Mouse (Mus musculus) stomach, postnatal 0 days (tissue): ENCODE results near the gene Irgq.

Experiments used
- CTCF ChIP-seq: IDR thresholded peaks from 2 replicates; pipeline ENCODE4 v1.5.1; 2016; ENCODE audit warnings: antibody characterized with exemption, low read depth, mild to moderate bottlenecking, moderate library complexity
- EP300 ChIP-seq: optimal IDR thresholded peaks from 2 replicates; pipeline ENCODE3; 2016; ENCODE audit warnings: antibody characterized with exemption

DNA sequence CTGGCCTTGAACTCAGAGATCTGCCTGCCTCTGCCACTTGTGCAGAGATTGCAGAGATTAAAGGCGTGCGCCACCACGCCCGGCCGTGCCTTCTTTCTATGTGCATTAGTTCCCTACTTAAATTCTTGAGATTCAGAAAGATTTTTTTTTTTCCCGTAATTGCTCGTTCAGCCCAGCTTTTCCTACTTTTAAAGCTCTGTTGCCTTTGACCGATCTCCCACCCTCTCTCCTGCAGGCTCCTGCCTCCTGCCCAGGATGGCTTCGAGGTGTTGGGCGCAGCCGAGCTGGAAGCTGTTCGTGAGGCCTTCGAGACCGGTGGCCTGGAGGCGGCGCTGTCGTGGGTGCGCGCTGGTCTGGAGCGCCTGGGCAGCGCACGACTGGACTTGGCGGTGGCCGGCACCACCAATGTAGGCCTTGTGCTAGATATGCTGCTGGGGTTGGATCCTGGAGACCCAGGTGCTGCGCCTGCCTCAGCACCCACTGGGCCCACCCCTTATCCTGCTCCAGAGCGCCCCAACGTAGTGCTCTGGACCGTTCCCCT, 2.6 kb downstream of the Irgq start:
- no peak; the same call in 1 of the 2 replicates for TF ChIP-seq CTCF
- no peak for TF ChIP-seq EP300
